Mouse (Mus musculus): Measurements from ENCODE around the gene Best1. TPM values are rescaled to one million over a fixed set of nuclear protein-coding genes. Genes with fewer than 3 reads are reported as not detected.
"Not testable (repeated sequence)": the region's sequence is repeated elsewhere in the genome, so short reads cannot be mapped to it uniquely, and the experiment has no call there.

Gene Best1
- polyA plus RNA-seq, 1 experiment from 2014 or later, result 1.1 TPM

DNA sequence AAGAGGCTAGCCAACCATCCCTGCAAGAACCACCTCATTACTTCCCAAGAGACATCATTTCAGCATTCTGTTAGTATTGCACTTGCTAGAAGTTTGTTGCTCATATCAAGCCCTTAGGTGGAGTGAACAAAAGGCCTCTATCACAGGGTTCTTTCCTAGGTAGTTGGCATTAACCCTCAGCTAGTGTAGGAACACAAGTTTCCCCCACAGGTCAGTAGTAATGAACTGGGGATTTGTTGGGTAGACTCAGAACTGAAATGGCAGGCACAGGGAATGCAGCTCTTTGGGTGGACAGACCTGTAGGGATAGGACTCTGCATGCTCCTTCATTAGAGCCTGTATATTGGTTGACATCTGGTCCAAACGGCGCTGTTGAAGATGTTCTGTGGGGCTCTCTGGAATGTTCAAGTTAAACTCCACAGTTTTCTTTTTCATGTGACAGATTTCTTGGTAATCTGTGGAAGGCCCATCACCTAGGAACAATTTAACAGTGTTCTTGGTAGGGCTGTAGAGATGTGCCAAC lies 15.5 kb downstream of the Best1 start:
- peaks cover 20% of the 10 kb centered on the region for H3K36me3 ChIP-seq
- no peak for ATAC-seq (ENCODE audit: borderline replicate concordance, extremely low read depth, low FRiP score, low TSS enrichment)
- peaks cover 16% of the 10 kb centered on the region for H3K4me1 ChIP-seq
- no peak overlapping the region for H3K4me2 ChIP-seq
- no peak overlapping the region for H3K27ac ChIP-seq
- H3K27me3 ChIP-seq, result no peaks in the 10 kb centered on the region
- H3K9ac ChIP-seq, result no peak overlapping the region
- 83% methylated on average over 2 of the region's 2 CpGs for WGBS
- H3K4me3 ChIP-seq, result no peak overlapping the region
- H3K9me3 ChIP-seq, result no peaks in the 10 kb centered on the region

DNA sequence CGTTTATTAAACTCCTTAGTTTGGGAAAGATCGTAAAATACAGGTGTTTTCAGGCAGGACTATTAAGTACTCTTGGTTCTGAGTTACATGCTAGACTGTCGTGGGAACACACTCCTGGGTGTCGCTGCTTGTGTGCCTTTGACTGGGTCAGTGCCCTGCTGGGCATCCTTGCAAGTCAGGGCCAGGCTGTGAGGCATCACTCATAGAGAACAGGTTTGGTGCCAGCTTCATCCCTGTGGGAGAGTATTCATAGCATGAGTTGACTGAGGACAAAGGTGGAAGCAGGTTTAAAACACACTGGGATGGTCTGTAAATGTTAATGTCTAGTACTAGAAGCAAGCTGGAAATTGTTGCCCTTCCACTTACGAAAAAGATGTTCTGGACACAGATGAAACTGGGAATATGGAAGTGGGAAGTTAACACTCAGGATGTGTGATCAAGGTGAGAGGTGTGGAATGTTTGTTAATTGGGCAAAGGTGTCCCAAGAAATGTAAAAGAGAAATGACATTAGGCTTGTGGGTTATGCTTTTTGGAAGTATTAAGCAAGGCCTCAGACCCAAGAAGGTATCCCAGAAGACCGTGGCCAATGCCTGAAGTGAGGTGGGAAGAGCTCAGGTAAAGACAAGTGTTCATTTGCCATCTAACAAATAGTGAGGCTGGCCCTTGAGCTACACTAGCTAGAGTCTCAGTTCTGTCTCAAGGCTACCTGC lies 16.1 kb downstream of the Best1 start:
- H3K36me3 ChIP-seq, result peaks cover 20% of the 10 kb centered on the region
- no peak overlapping the region for H3K9ac ChIP-seq
- H3K4me3 ChIP-seq, result no peak overlapping the region
- WGBS, result 92% methylated on average over 6 of the region's 6 CpGs
- no peak overlapping the region for H3K27ac ChIP-seq
- no peaks in the 10 kb centered on the region for H3K27me3 ChIP-seq
- no peak for ATAC-seq (ENCODE audit: borderline replicate concordance, extremely low read depth, low FRiP score, low TSS enrichment)
- peaks cover 16% of the 10 kb centered on the region for H3K4me1 ChIP-seq
- H3K9me3 ChIP-seq, result no peaks in the 10 kb centered on the region
- H3K4me2 ChIP-seq, result no peak overlapping the region

GRCm38 (mm10) chr19:9984111-9985055 lies 17.1 kb downstream of the Best1 start:
- WGBS, result 88% methylated on average over 20 of the region's 20 CpGs
- H3K27me3 ChIP-seq, result no peaks in the 10 kb centered on the region
- H3K4me1 ChIP-seq, result peaks cover 16% of the 10 kb centered on the region
- peak overlapping the region; percentile 79 for H3K4me3 ChIP-seq
- H3K4me2 ChIP-seq, result peak overlapping the region; percentile 76
- H3K9me3 ChIP-seq, result no peaks in the 10 kb centered on the region
- ATAC-seq (ENCODE audit: borderline replicate concordance, extremely low read depth, low FRiP score, low TSS enrichment), result no peak
- peaks cover 20% of the 10 kb centered on the region for H3K36me3 ChIP-seq
- no peak overlapping the region for H3K27ac ChIP-seq
- H3K9ac ChIP-seq, result peak overlapping the region; percentile 86

- peak overlapping the region; percentile 86 for H3K9ac ChIP-seq
- H3K4me3 ChIP-seq, result peak overlapping the region; percentile 79
- H3K4me2 ChIP-seq, result peak overlapping the region; percentile 76
- H3K36me3 ChIP-seq, result peaks cover 20% of the 10 kb centered on the region
- under 1% methylated on average over 31 of the region's 31 CpGs for WGBS
- H3K9me3 ChIP-seq, result no peaks in the 10 kb centered on the region
- H3K27ac ChIP-seq, result peak overlapping the region; percentile 96
- no peaks in the 10 kb centered on the region for H3K27me3 ChIP-seq
- peaks cover 27% of the 10 kb centered on the region for H3K4me1 ChIP-seq
- ATAC-seq (ENCODE audit: borderline replicate concordance, extremely low read depth, low FRiP score, low TSS enrichment), result peak; percentile 76
Observed at GRCm38 (mm10) chr19:9982852-9983542, 18.4 kb downstream of the Best1 start.

DNA sequence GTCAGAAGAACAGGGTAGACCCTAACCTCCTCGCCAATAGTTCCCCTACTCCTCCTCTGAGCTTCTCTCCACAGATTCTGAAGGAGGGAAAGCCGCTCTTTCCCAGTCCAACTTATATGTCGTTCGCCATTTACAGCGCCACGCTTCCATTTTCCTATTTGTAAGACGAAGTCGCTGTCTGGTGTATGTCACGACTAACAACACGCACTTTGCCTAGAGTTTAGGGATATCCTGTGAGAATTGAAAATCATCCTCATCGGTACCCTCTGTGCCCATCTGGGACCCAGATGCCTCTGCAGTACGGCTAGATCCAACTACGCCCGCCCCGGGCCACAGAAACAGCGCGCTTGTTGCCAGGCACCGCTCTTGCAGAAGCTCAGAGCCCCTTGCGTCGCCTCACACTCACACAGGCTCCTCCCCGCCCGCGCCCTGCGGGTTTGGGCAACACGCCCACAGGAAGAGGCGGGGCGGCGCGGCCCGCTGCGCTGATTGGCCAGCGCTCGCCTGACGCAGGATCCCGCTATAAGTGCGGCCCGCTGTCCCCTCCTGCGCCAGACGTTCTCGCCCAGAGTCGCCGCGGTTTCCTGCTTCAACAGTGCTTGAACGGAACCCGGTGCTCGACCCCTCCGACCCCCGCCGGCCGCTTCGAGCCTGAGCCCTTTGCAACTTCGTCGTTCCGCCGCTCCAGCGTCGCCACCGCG lies 19.1 kb downstream of the Best1 start:
- ATAC-seq (ENCODE audit: borderline replicate concordance, extremely low read depth, low FRiP score, low TSS enrichment), result peak; percentile 98
- H3K9me3 ChIP-seq, result no peaks in the 10 kb centered on the region
- peak overlapping the region; percentile 76 for H3K4me2 ChIP-seq
- H3K9ac ChIP-seq, result peak overlapping the region; percentile 86
- peak overlapping the region; percentile 96 for H3K27ac ChIP-seq
- H3K27me3 ChIP-seq, result no peaks in the 10 kb centered on the region
- WGBS, result under 1% methylated on average over 59 of the region's 59 CpGs
- H3K4me3 ChIP-seq, result peak overlapping the region; percentile 79
- H3K36me3 ChIP-seq, result peaks cover 20% of the 10 kb centered on the region
- H3K4me1 ChIP-seq, result peaks cover 30% of the 10 kb centered on the region

GRCm38 (mm10) chr19:9981621-9982020 lies 19.8 kb downstream of the Best1 start:
- no peaks in the 10 kb centered on the region for H3K27me3 ChIP-seq
- peak overlapping the region; percentile 96 for H3K27ac ChIP-seq
- H3K4me2 ChIP-seq, result peak overlapping the region; percentile 76
- H3K9me3 ChIP-seq, result no peaks in the 10 kb centered on the region
- peak overlapping the region; percentile 51; the same call in 1 of the 2 replicates for H3K9ac ChIP-seq
- ATAC-seq (ENCODE audit: borderline replicate concordance, extremely low read depth, low FRiP score, low TSS enrichment), result no peak
- peak overlapping the region; percentile 79; the same call in 1 of the 2 replicates for H3K4me3 ChIP-seq
- peaks cover 20% of the 10 kb centered on the region for H3K36me3 ChIP-seq
- WGBS, result 63% methylated on average over 4 of the region's 4 CpGs
- peaks cover 30% of the 10 kb centered on the region for H3K4me1 ChIP-seq

DNA sequence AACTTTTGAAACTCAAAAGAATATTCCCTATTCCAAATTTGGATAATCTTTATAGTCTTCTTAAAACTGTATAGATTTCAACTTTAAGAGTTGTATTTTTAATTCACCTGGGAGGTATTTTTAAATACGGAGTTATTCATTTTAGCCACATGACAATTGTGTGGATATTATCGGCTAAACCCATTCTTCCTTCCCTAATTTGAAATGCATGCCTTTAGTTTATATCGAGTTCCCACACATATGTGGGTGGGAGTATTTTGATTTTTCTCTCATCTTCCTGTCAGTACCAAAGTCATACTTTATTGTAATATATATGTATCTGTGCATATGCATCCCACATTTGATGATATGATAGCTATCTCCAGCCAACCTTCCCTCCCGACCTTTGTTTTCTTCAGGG lies 21.2 kb downstream of the Best1 start, which contains the start of gene Fth1:
Fth1 (plus strand) TSS at position 341 of the 400 bp plus-strand sequence.
- no peaks in the 10 kb centered on the region for H3K9me3 ChIP-seq
- no peaks in the 10 kb centered on the region for H3K27me3 ChIP-seq
- H3K9ac ChIP-seq, result no peak within 1 kb of the TSS
- 88% methylated on average over 4 of the region's 4 CpGs for WGBS
- H3K27ac ChIP-seq, result no peak within 1 kb of the TSS
- H3K4me1 ChIP-seq, result peaks cover 30% of the 10 kb centered on the region
- no peak for ATAC-seq (ENCODE audit: borderline replicate concordance, extremely low read depth, low FRiP score, low TSS enrichment)
- H3K36me3 ChIP-seq, result peaks cover 13% of the 10 kb centered on the region
- H3K4me2 ChIP-seq, result no peak within 1 kb of the TSS
- H3K4me3 ChIP-seq, result no peak within 1 kb of the TSS

- Histone ChIP-seq H3K27ac (peak overlapping the region; percentile 68), H3K36me3 (peaks cover 2% of the 10 kb centered on the region; the same call in 1 of the 2 replicates), H3K9me3 (no peaks in the 10 kb centered on the region), H3K27me3 (no peaks in the 10 kb centered on the region), H3K9ac (no peak overlapping the region), H3K4me3 (no peak overlapping the region), H3K4me1 (peaks cover 29% of the 10 kb centered on the region), H3K4me2 (no peak overlapping the region)
- ATAC-seq (ENCODE audit: borderline replicate concordance, extremely low read depth, low FRiP score, low TSS enrichment), result no peak
- WGBS, result 66% methylated on average over 2 of the region's 2 CpGs
Observed at GRCm38 (mm10) chr19:9979156-9979555, 22.3 kb downstream of the Best1 start.

DNA sequence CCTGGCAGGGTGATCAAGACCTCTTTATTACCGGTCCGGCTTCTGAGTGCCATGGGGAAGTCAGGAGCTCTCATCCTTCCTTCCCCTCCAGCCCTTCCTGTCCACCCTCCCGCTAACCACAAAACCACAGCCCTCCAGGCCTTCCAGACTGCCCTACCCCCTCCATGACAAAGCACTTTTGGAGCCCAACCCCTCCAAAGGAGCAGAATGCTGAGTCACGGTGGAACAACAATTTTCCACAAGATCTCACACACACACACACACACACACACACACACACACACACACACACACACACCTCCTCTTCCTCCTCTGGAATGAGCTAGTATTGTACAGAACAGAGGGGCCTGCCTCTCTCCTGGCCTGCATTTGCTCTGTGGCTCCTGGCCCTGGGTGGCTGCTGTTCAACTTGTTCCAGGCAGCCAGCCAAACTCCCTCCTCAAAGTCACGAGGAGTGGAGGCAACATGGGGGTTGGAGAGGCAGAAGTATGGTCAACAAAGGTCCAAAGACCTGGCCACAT lies 22.9 kb downstream of the Best1 start:
- WGBS, result 27% methylated on average over 5 of the region's 5 CpGs
- no peak for ATAC-seq (ENCODE audit: borderline replicate concordance, extremely low read depth, low FRiP score, low TSS enrichment)
- Histone ChIP-seq H3K27me3 (no peaks in the 10 kb centered on the region), H3K27ac (peak overlapping the region; percentile 68), H3K4me2 (no peak overlapping the region), H3K36me3 (no peaks in the 10 kb centered on the region), H3K9me3 (no peaks in the 10 kb centered on the region), H3K4me3 (no peak overlapping the region), H3K4me1 (peaks cover 22% of the 10 kb centered on the region), H3K9ac (no peak overlapping the region)

DNA sequence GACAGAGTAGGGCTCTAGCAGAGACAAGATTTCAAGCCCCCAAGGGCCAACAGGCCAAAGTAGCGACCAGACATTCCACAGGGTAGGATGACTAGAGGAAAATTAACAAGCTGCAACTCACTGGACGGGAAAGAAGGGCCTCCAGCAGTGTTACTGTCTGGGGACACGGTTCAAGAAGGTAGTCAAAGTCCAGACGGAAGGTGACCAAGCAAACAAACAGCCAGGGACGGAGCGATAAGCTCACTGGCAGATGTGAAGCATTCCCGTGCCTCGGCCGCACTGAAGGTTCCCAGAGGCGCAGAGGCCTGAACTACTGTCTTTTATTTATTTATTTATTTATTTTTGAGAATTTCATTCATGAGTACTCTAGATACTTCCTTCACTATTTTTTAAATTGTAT lies 24.3 kb downstream of the Best1 start:
- Histone ChIP-seq H3K4me1 (peaks cover 20% of the 10 kb centered on the region), H3K36me3 (no peaks in the 10 kb centered on the region), H3K4me2 (no peak overlapping the region), H3K9ac (no peak overlapping the region), H3K27me3 (no peaks in the 10 kb centered on the region), H3K27ac (no peak overlapping the region), H3K4me3 (no peak overlapping the region), H3K9me3 (no peaks in the 10 kb centered on the region)
- WGBS, result 69% methylated on average over 10 of the region's 10 CpGs
- no peak for ATAC-seq (ENCODE audit: borderline replicate concordance, extremely low read depth, low FRiP score, low TSS enrichment)

DNA sequence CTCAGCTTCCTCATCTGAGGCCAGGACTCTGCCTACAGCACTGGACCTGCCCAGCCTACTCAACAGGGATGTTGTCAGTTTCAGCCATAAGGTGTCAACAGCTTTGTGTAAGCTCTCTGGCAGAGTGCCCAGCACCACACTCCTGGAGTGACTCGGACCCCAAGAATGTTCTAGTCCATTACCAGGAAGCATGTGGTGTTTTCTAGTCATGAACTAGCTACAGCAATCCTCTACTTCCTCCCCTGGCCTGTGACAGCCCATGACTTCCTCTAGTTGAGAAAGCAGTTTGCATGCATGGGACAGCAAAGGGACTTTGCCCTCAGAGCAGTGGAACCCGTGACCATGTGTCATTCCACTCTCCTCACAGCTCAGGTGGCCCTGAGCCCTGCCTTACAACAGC lies 26.6 kb downstream of the Best1 start:
- 36% methylated on average over 2 of the region's 2 CpGs for WGBS
- not testable (repeated sequence) for H3K36me3 ChIP-seq; H3K9me3 ChIP-seq; ATAC-seq (ENCODE audit: borderline replicate concordance, extremely low read depth, low FRiP score, low TSS enrichment); H3K4me2 ChIP-seq; H3K27me3 ChIP-seq; H3K27ac ChIP-seq; H3K4me3 ChIP-seq; H3K9ac ChIP-seq
- peaks cover 14% of the 10 kb centered on the region for H3K4me1 ChIP-seq

All from lung, embryonic 15.5 days (tissue).